Mouse (Mus musculus) heart, adult 2 months (tissue): ENCODE measurements around the gene Tat. TPM values are rescaled to one million over a fixed set of nuclear protein-coding genes. Genes with fewer than 3 reads are reported as not detected.

ENCODE experiments used
- DNase-seq, 2 experiments: peaks; one replicate each; pipeline ENCODE4 v3.0.0; 2021
- H3K27ac ChIP-seq: fragments of 200-600 bp; 2 replicates; pipeline ENCODE4 v1.8.1; 2022
- H3K27me3 ChIP-seq: fragments of 200-500 bp; 2 replicates; pipeline ENCODE4 v1.6.1; 2012; ENCODE audit warnings: mild to moderate bottlenecking, low read length, inconsistent platforms, mixed read lengths; ENCODE audit not compliant: control insufficient read depth, insufficient read depth
- H3K36me3 ChIP-seq: fragments of 200-500 bp; 2 replicates; pipeline ENCODE4 v1.6.1; 2012; ENCODE audit warnings: low read length, inconsistent platforms; ENCODE audit not compliant: control insufficient read depth, insufficient read depth
- H3K4me1 ChIP-seq: fragments of 200-500 bp; 2 replicates; pipeline ENCODE4 v1.6.1; 2011; ENCODE audit warnings: low read length; ENCODE audit not compliant: control insufficient read depth, insufficient read depth
- H3K4me3 ChIP-seq: fragments of 200-600 bp; 2 replicates; pipeline ENCODE4 v1.8.1; 2022
- H3K79me2 ChIP-seq: fragments of 200-500 bp; replicated peaks from 2 replicates; pipeline ENCODE4 v1.6.1; 2012; ENCODE audit warnings: mild to moderate bottlenecking, inconsistent platforms, low read length, moderate library complexity, mixed read lengths; ENCODE audit not compliant: control insufficient read depth, insufficient read depth
- H3K9ac ChIP-seq: fragments of 200-500 bp; 2 replicates; pipeline ENCODE4 v1.6.1; 2012; ENCODE audit warnings: low read depth, mild to moderate bottlenecking, control low read depth, inconsistent platforms, low read length, mixed read lengths
- CTCF ChIP-seq: fragments of 200-600 bp; IDR thresholded peaks from 2 replicates; pipeline ENCODE4 v1.8.1; 2022; ENCODE audit warnings: antibody characterized with exemption, mild to moderate bottlenecking, moderate library complexity
- EP300 ChIP-seq: fragments of 200-500 bp; IDR thresholded peaks from 2 replicates; pipeline ENCODE4 v1.6.1; 2011; ENCODE audit warnings: low read depth, low read length, control low read depth; ENCODE audit not compliant: insufficient read depth
- POLR2A ChIP-seq: fragments of 200-500 bp; IDR thresholded peaks from 2 replicates; pipeline ENCODE4 v1.6.1; 2011; ENCODE audit warnings: mild to moderate bottlenecking, low read depth, low read length, control low read depth; ENCODE audit not compliant: insufficient read depth
- WGBS: fragments of 180-500 bp; shearing (Covaris S2); methylation state at CpG from one replicate; pipeline ENCODE4 v1.1.7; 2018; 5-methylcytosine and 5-hydroxymethylcytosine counted together
- intact Hi-C: fragments of 180-260 bp; cut with DNase I; formaldehyde crosslinking; loops from one replicate; pipeline ENCODE4 v1.15.1; 2025
- polyA plus RNA-seq: library from polyadenylated mRNA; depleted of rRNA; stranded (reverse); fragments of >200 nt; gene quantifications from 2 replicates; pipeline ENCODE4 v1.2.3, GENCODE M21; 2012
- total RNA-seq, 2 experiments: library from RNA; stranded (reverse); gene quantifications; 2 replicates each; pipeline ENCODE4 v1.2.3; 2021

Gene Tat
- total and polyA plus RNA-seq, 3 experiments: 0.89 to 1.3 (median 1.1) TPM

DNA sequence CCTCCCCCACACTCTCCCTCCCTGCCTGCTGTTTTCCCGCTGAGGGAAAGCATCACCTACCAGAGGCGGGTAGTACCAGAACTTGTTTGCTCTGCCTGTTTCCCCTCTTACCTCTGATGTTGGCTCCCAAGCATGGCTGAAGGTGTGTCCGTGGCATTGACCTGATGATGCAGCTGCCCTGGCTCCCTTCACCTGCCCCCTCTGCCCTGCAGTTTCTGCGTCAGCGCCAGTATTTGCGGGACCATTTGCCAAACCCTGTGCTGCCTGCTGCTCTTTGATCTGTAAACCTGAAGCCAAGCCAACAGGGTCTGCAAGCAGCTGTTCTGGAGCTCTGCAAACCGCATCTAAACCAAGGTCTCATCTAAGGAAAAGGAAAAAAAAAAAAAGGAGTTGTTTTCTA is 3.9 kb upstream of the Tat start:
- Histone ChIP-seq H3K4me3 (no peak overlapping the region), H3K36me3 (no peaks in the 10 kb centered on the region), H3K4me1 (no peaks in the 10 kb centered on the region), H3K27ac (no peak overlapping the region), H3K79me2 (no peaks in the 10 kb centered on the region), H3K27me3 (no peaks in the 10 kb centered on the region), H3K9ac (no peak overlapping the region)
- no peak for TF ChIP-seq POLR2A
- no peak for TF ChIP-seq EP300
- TF ChIP-seq CTCF: no peak
- DNase-seq: peak in 1 of 2 experiments; percentile 11
- 53% methylated on average over 7 of the region's 7 CpGs for WGBS
- intact Hi-C loops: no loop called here

DNA sequence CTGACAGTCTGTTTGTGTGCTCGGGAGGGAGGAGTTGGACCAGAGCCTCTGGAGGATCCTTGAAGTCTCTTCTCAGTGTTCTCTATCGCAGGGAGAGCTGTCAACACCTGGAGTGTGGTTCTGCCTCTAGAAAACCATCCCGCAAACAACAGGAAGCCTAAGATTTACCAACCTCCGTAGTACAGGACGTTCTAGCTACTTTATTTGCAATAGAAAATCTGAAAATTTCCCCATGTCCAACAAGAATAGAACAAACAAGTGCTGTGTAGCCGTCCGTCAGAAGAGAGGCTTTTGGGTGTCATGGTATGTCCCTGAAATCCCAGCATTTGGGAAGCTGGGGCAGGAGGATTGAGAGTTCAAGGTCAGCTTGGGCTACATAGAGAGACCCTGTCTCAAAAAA is 2.5 kb upstream of the Tat start:
- no peak for TF ChIP-seq CTCF
- no peak for TF ChIP-seq POLR2A
- TF ChIP-seq EP300: no peak
- Histone ChIP-seq H3K9ac (no peak overlapping the region), H3K27me3 (no peaks in the 10 kb centered on the region), H3K36me3 (no peaks in the 10 kb centered on the region), H3K27ac (no peak overlapping the region), H3K4me3 (no peak overlapping the region), H3K79me2 (no peaks in the 10 kb centered on the region), H3K4me1 (no peaks in the 10 kb centered on the region)
- DNase-seq: peak in 1 of 2 experiments; percentile 17
- WGBS: 52% methylated on average over 7 of the region's 7 CpGs
- intact Hi-C loops: no loop called here

GRCm38 (mm10) chr8:109989151-109989550 is 1.1 kb upstream of the Tat start:
- no peak overlapping the region for H3K27ac ChIP-seq
- intact Hi-C loops: no loop called here
- H3K9ac ChIP-seq: no peak overlapping the region
- no peaks in the 10 kb centered on the region for H3K36me3 ChIP-seq
- H3K79me2 ChIP-seq: no peaks in the 10 kb centered on the region
- no peaks in the 10 kb centered on the region for H3K4me1 ChIP-seq
- TF ChIP-seq CTCF (no peak), EP300 (no peak), POLR2A (no peak)
- H3K4me3 ChIP-seq: no peak overlapping the region
- no peaks in the 10 kb centered on the region for H3K27me3 ChIP-seq
- 86% methylated on average over 8 of the region's 8 CpGs for WGBS
- no peak for DNase-seq

GRCm38 (mm10) chr8:109992166-109992565 is 1.9 kb downstream of the Tat start:
- Histone ChIP-seq H3K4me1 (no peaks in the 10 kb centered on the region), H3K27ac (no peak overlapping the region), H3K27me3 (0 out of 2 replicates have a peak, but pooled peaks cover 1% of the 10 kb centered on the region), H3K36me3 (no peaks in the 10 kb centered on the region), H3K9ac (no peak overlapping the region), H3K79me2 (no peaks in the 10 kb centered on the region), H3K4me3 (no peak overlapping the region)
- WGBS: 80% methylated on average over 5 of the region's 5 CpGs
- DNase-seq: no peak
- intact Hi-C loops: no loop called here
- TF ChIP-seq EP300: no peak

DNA sequence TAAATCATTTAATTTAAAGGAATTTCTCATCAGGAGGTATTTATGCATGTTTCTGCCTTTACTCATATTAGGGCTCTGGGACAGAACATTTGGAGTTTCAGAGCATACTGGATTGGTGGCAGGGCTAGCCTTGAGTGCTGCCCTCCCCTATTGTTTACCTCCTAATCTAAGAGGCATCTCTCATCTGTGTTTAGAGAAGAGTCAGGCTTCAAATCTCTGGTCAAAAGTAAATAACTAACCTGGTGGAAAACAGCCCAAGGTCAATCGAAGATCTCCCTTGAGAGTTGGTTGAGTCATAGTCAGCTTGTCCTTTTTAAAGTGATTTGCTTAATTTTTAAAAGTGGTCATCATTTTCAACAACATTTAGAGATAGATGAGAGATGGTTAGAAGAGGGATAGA is 2.7 kb downstream of the Tat start:
- Histone ChIP-seq H3K27ac (no peak overlapping the region), H3K79me2 (no peaks in the 10 kb centered on the region), H3K36me3 (no peaks in the 10 kb centered on the region), H3K4me1 (no peaks in the 10 kb centered on the region), H3K27me3 (0 out of 2 replicates have a peak, but pooled peaks cover 1% of the 10 kb centered on the region), H3K9ac (no peak overlapping the region), H3K4me3 (no peak overlapping the region)
- DNase-seq: no peak
- intact Hi-C loops: no loop called here
- WGBS: 52% methylated on average over 1 of the region's 1 CpGs
- TF ChIP-seq EP300 (no peak), POLR2A (no peak), CTCF (no peak)

- 80% methylated on average over 9 of the region's 9 CpGs for WGBS
- no peak for TF ChIP-seq CTCF
- TF ChIP-seq POLR2A: no peak
- TF ChIP-seq EP300: no peak
- intact Hi-C loops: no loop called here
Measured at GRCm38 (mm10) chr8:109997381-109997780, 7.1 kb downstream of the Tat start.

GRCm38 (mm10) chr8:109998066-109998465 is 7.8 kb downstream of the Tat start:
- H3K27me3 ChIP-seq: 0 out of 2 replicates have a peak, but pooled peaks cover 1% of the 10 kb centered on the region
- intact Hi-C loops: no loop called here
- H3K27ac ChIP-seq: no peak overlapping the region
- DNase-seq: no peak
- TF ChIP-seq CTCF: no peak
- no peak for TF ChIP-seq EP300
- TF ChIP-seq POLR2A: no peak
- H3K9ac ChIP-seq: no peak overlapping the region
- 65% methylated on average over 7 of the region's 7 CpGs for WGBS
- no peak overlapping the region for H3K4me3 ChIP-seq
- H3K79me2 ChIP-seq: no peaks in the 10 kb centered on the region
- no peaks in the 10 kb centered on the region for H3K4me1 ChIP-seq
- no peaks in the 10 kb centered on the region for H3K36me3 ChIP-seq

More at GRCm38 (mm10) chr8:109997381-109997780, 7.1 kb downstream of the Tat start:
- 0 out of 2 replicates have a peak, but pooled peaks cover 1% of the 10 kb centered on the region for H3K27me3 ChIP-seq
- no peaks in the 10 kb centered on the region for H3K36me3 ChIP-seq
- no peak overlapping the region for H3K27ac ChIP-seq
- DNase-seq: no peak
- no peak overlapping the region for H3K4me3 ChIP-seq
- no peak overlapping the region for H3K9ac ChIP-seq
- no peaks in the 10 kb centered on the region for H3K79me2 ChIP-seq
- H3K4me1 ChIP-seq: no peaks in the 10 kb centered on the region
